Mouse (Mus musculus) adrenal gland, postnatal 25 days (tissue): ENCODE measurements at regions not wholly inside any gene's neighbourhood (a gene's known extent, or its start where the extent isn't known, plus 50 kb on each side); places are given as distances from the start of the nearest gene placed in this dataset.

Experiments
- DNase-seq: peaks from one replicate; pipeline ENCODE4 v3.0.0; 2021; ENCODE audit warnings: mixed read lengths

DNA sequence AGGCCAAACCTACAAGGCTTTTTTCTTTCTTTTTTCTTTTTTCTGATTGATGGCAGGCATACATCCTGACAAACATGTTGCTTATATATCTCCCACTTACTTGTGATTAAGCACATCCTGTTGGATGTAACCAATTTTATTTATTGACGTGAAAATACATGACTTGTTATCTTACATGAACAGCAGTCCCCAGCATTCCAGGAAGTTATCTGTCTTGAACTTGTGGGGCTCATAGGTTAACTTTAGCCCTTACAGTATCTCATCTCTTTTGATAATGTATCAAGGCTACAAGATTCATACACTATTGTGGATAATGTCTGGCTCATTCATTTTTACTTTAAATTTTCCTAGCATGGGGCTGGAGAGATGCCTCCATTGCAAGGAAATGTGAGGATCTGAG lies 852.0 kb upstream of the Agtr1b start:
- no peak for DNase-seq

DNA sequence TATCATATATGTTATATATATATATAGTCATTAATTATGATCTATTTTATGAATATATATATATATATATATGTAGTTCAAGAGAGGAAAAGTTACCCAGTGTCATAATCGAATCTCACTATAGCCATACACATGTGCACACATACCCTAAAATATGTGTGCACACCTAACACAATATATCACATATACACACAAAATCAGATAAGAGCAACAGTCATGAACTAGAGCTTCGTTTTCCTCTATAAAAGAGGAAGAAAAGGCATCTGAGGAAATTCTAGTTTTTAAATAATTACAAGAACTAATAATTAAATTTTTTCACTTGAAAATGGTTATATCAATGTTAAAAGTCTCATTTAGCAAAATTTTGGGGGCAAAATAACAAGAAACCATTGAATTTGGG lies 835.3 kb upstream of the Tbl1xr1 start:
- DNase-seq, result no peak

DNA sequence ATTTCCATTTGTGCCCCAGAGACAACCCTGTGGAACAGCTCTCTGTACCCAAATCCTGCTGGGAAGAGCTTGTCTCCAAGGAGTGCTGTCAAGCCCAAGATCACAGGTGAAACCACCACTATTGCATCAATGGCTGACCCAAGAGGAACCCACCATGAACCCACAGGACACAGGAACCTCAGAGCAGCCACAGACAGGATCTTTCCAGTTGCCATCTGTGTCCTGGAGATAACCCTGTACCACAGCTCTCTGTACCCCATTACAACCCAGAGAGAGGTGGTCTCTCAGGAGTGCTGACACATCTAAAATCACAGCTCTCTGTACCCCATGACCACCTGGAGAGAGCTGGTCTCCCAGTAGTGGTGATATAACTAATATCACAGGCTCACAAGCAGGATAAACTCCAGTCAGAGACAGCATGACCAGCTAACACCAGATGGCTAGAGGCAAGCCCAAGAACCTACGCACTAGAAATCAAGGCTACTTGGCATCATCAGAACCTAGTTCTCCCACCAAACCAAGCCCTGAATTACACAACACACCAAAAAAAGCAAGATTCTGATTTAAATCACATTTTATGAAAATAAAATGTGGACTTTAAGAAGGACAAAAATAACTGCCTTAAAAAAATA lies 820.2 kb upstream of the Tbl1xr1 start:
- no peak for DNase-seq

DNA sequence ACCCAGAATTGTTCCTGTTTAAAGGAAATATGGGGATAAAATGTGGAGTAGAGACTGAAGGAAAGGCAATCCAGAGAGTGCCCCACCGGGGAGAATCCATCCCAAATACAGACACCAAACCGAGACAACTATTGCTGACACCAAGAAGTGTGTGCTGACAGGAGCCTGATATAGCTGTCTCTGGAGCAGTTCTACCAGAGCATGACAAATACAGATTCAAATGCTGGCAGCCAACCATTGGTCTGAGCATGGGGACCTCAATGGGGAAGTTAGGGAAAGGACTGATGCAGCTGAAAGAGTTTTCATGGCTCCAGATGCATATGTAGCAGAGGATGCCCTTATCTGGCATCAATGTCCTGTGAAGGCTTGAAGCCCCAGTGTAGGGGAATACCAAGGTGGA lies 813.1 kb upstream of the Tbl1xr1 start:
- no peak for DNase-seq

DNA sequence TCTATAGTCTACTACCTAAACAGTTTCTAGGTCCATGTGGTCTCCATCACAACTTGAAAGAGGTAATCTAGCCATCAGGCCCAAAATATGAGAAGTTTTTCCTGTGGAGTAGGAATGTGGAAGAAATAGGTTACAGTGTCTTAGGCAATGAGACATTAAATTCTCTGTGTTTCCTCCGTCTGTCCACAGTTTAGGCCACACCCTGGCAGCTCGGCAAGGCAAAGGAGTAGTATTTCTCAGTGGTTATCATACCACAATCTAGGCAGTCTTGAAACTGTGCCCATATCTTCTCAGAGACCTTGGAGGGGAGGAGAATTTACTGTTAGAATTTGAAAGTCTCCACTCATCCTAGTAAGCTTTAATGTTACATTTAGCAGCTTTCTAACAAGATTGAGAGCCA lies 811.0 kb upstream of the Tbl1xr1 start:
- no peak for DNase-seq

DNA sequence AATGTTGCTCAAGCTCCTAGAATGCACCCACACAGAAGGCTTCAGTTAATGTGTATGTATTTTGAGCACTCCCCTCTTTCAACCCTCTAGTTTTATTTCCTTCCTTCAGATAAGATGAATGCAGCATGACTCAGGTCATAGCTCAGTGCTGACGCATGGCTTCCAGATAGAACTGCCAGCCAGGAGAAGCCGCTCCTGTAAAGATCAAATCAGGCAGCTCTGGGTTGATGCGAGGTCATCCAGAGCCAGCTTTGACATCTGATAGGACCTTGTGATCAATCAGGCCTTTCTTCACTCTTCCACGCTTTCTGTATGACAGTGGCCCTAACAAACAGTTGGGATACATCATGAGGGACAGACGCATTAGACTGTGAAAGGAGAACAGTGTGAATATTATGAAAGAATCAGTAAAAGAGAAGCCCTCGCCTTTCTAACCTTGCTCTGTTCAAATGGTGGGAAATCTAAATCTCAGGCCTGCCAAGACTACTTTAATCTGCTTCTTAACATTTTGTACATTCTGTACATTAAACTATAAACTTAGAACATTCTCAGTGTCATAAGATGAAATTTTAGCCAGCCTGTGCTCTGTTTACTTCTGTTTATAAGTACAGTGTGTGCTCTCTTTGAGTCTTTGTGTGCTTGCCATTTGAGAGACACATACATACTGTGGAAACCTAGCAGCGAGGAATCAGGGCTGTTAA lies 807.9 kb upstream of the Tbl1xr1 start:
- DNase-seq, result peak; percentile 58

DNA sequence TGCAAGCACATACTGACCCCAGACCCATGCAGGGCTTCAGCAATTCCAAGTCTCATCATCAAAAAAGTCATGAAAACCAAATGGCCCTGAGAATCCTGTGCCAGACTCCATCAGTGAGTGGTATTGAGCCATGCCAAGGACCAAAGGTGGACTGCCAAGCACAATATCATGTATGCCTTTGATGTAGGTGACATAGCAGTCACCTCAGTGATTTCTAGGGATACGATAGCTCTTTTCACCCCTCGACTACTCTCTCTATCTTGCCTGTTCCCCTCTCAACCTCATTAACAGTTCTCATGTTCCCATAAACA lies 807.4 kb upstream of the Tbl1xr1 start:
- no peak for DNase-seq

DNA sequence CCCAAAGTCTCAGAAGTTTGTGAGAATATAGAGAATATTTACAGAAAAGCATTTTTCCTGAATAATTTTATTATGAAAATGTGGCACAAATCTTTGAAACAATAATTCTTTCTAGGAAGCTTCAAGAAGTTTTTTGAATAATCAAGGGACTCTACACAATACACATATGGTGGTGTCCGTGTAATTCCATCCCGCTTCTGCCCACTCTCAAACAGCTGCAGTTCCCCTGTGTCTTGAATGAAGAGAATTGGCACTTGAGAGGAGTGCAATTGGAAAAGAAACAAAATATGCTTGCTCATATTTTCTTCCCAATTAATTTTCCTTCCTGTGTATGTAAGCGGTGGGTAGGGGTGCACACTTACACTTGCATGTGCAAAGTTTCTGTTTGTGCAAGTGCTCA lies 805.7 kb upstream of the Tbl1xr1 start:
- no peak for DNase-seq

DNA sequence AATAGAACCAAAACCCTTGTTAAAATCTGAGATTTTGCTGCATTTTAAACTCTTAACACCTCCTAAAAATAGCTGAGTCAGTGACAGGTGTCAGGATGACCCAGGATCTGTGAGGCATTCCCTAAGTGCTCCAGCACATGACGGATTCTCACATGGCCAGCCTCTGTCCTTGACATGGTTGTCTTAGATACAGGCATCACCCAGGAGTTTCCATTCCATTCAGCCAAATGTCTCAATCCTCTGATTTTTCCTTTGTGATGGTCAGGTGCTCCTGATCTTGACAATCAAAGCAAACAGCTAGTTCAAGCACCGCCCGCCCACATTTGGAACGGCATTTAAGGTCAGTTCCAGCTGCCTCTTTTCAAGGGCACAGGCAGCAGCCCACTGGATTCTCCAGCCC lies 804.2 kb upstream of the Tbl1xr1 start:
- peak; percentile 19 for DNase-seq

DNA sequence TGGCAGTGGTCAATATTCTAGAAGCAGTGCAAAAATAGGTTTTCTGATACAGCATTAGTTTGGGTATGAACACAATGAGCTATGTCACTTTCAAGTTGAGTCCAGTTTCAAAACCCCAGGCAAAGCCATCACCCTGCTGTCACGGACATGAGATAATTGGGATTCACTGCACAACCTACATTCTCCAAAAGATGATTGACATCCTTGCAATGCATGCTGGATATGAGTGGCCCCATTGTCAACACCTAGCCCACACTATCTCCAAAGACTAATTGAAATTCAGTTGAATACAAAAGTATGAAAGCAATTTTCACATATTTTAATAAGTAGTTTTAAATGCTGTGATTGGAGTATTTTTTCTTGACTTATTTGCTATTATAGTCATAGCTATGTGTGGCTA lies 783.7 kb upstream of the Tbl1xr1 start:
- DNase-seq, result no peak

DNA sequence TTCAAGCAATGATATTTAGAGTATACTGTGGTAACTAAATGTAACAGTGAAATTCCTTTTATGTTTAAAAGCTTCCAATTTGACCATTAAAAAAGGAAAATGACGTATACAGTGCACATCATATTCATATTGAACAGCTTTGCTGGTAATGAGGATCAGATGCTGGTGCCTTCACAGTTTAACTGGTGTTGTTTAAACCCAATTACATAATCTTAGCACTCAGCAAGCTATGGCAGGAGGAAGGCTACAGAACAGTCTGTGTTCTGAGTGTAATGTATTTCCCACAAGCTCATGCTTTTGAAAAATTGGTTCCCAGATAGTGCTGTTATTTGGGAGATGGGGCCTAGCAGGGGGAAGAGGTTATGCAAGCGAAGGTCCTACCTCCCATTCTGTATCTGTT lies 783.1 kb upstream of the Tbl1xr1 start:
- DNase-seq, result no peak

DNA sequence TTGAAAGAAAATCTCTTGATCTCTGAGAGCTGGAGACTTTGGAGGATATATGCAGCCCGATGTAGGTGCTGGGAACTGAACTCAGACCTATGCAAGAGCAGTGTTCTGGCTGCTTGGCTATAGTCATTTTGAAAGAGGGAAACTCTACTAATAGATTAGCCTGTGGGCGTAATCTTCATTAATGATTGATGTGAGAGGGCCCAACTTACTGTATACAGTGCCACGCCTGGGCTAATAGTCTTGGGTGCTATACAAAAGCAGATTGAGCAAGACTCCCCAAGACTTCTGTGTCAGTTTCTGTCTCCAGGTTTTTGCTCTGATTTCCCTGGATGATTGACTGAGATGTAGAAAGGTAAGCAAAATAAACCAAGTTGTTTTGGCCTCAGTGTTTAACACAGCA lies 781.7 kb upstream of the Tbl1xr1 start:
- no peak for DNase-seq

DNA sequence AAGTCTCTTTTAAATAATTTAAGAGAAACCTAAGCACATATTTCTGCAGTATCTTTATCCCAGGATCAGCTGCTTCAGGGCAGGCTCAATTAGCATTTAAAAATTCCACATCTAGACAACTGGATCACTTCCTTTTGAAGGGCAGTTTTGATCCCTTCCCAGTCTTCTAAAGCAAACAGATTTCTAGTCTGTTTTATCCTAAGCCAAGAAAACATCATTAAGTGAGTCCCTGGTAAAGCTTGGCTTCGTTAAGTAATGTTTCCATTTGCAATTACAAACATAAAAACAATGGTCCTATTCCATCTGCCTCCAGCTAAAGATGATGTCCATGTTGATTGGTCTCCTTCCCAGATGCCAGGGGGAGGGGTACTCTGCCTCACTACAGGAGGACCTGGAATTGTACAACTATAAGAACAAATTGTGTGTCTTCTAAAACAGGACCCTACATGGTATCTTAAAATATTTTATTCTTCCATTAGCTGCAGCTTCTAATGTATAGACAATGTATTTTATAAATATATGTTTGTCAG lies 779.8 kb upstream of the Tbl1xr1 start:
- no peak for DNase-seq

DNA sequence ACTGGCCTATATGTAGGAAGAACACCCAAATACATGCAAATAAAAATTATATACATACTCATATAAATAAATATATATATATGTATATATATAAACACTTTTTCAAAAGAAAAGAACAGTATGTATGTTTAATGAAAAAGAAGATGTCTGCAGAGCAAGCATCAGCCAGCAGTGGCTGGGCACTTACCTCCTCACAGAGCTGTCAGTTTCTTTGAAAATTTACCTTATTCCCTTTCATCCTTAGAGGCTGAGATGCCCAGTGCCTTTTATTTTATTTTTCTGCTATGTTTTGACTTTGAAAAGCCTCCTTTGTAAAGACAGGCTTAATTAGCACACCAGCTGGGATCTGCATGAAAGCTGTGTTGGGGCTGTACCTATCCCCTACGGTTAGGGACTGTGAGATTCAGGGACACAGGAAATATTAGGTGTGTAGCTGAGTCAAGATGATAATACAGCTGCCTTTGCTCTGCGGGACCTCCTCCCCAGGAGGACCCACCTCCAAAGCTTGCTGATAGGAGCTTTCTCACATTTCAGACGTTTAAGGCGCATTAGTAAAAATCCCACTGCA lies 751.0 kb upstream of the Tbl1xr1 start:
- DNase-seq, result no peak

DNA sequence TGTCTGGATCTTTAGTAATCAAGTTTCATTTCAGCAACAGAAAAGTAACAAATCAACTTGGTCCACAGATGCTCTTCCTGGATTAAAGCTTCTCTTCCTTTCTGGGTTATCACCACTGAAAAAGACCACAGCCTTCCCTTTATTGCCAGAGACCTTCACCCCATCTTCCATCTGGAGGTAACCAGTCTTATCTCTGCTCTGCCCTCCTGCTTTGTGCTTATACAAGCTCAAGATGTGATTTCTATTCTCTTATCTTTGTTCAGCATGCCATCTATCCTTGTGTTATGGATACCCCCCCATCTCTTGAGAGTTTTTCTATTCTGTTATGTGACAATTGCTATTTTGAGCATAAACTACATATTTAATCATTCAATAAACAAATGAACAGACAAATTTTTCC lies 734.5 kb upstream of the Tbl1xr1 start:
- DNase-seq, result no peak

DNA sequence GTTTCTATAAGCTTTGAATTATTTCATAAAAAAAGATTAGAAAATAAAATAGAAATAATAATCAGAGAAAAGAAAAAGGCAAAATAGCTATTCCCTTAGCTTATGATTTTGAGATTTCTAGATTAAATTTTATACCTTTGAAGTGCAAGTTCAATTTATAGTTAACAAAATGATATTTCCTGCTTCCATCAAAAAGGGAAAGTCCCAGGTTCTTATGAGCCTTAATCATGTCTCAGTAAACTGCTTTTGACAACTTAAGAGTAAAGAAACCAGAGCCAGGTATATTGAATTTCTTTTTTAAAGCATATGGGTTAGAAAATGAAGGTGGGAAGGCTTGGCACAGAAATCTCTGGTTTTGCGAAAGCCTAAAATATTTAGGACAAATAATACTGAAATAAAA lies 733.4 kb upstream of the Tbl1xr1 start:
- no peak for DNase-seq

DNA sequence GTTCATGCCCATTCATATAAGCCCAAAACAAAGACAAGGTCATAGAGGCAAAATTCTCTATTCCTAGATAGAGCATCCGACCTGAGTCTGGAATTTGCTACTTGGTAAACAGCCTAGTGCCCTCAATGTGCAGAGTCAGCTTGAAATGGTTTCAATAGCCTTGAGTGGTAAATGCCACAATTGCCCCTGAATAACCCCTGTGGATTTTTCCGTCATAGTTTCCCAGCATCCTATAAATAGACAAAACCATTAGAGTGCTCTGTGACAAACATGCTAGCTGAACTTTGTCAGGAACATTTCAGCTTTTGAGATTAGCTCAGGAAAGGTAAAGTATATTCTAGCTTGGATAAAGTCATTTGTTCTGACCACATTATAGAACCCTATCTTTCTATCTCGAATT lies 727.0 kb upstream of the Tbl1xr1 start:
- no peak for DNase-seq

DNA sequence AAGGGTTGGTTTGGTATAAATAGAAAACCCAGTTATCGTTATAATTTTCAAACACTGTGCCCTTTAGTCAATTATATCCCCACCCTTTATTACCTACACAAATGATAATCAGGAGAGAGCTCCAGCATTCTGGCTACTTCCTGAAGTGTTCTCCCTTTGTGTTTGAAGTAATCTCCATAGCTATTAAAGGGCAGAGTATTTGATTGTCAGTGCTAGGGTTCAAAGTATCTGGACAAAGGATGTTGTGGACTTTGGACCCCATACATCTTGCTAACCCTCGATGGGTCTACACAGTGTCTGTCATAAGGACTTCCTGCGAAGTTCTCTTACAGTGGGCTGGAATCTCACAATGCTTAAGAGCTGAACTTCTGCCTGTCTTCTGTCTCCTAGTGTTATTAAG lies 720.3 kb upstream of the Tbl1xr1 start:
- no peak for DNase-seq

DNA sequence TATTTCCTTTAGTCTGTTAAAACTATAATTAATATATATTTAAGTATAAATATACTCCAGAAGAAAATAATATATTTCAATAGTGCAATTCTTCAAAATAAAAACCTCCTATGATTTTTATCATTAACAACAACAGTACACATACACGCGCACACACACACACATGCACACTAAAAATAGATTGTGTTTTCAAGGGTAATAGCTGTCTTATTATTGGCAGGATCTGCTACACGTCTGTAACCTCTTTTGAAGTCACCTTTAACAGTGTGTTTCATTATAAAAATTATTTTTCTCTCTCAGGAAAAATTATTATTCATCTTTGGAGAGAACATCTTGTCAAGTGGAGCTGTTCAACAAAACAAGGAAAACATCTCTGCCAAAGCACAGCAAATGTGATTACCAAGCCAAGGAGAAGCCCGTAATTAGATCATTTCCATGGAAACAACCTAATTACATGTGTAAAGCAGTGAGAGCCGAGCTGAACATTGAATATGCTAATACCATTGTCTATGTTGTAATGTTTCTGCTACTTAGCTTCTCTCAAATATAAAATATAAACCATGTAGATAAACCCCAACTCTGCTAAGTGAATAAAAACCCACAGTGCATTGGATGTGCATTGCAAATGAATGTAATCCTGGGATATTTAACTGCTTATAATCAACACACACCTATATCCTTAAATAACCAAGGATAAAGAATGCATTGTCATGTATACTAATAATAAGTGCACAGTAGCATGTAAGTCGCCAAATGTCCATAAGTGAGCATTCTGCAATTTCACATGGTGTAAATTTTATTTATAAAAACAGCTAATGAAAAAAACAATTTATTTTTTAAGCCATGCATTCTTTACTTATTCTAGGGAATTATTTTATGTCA lies 719.4 kb upstream of the Tbl1xr1 start:
- DNase-seq, result no peak

DNA sequence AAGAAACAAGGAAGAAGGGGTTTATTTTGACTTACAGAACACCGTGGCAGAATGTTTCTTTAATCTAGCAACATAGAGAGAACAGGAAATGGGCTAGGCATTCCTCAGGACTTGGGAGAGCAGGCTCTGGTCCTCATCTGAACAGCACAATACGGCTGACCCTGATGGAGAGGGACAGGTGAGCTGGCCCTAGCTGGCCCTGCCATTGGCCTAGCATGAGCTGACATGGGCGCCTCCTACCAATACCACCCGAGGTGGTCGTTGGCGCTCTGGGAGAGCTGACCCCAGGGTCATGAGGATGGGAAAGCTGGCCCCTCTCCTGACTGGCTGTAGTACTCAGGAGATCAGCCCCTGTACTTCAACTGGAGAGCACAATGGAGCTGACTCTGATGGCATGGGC lies 718.4 kb upstream of the Tbl1xr1 start:
- DNase-seq, result no peak

DNA sequence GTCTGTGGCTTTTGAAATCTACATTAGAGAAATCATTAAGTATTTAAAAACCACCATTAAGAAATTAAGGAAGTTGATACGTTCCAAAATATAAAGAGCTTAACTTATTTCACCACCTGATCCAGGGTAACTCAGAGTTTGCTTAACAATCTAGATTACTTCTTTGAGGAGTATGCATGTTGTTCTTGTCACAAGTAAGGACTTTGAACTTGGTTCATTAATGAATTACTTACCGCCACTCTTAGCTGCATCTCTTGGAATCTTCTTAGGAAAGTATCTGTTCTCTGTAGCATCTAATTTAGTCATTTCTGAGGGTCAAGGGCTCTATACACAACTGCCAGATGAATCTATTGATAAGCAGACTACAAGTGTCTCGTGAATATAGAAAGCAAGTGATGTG lies 715.4 kb upstream of the Tbl1xr1 start:
- no peak for DNase-seq

DNA sequence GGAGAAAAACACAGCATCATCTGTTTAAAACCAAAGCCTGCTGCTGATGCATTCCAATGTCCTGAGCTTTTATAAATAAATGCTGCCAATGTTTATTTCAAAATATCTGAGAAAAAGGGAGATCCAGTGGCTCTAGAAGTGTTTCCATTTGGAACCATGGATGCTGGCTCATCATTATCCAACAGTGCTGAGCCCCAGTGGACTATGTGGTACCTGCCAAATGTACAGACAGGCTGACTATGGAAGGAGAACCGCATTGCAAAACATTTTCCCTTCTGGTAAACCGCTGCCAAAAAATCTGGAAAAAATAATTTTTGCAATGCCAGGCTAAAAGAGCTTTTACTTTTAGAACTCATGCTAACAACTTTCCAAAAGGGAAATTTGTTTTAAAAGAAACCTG lies 696.6 kb upstream of the Tbl1xr1 start:
- no peak for DNase-seq

DNA sequence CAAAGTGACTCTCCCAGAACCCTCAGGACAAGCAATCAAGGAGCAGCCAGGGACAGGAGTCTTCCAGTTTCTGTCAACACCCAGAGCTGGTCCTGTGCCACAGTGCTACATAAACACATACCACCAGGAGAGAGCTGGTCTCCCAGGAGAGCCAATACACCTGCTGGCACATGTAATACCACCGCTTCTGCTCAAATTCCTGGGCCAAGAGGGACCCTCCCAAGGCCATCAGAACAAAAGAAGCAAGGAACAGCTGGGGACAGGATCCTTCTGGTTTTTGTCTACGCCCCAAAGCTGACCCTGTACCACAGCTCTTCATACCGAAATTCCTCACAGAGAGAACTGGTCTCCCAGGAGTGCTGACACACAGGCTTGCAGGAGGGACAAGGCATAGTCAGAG lies 695.4 kb upstream of the Tbl1xr1 start:
- no peak for DNase-seq
